Mouse (Mus musculus) adrenal gland, adult 2 months (tissue): ENCODE measurements around the gene Ngfr. TPM values are rescaled to one million over a fixed set of nuclear protein-coding genes. Genes with fewer than 3 reads are reported as not detected.
A peak's percentile ranks its signal among the peaks of the same experiment; 100 is the strongest.

Experiments used
- DNase-seq: peaks from one replicate; pipeline ENCODE4 v3.0.0; 2021
- polyA plus RNA-seq: library from polyadenylated mRNA; depleted of rRNA; stranded (reverse); fragments of >200 nt; gene quantifications from 2 replicates; pipeline ENCODE4 v1.2.3, GENCODE M21; 2012
- total RNA-seq, 2 experiments: library from RNA; stranded (reverse); gene quantifications; 2 replicates each; pipeline ENCODE4 v1.2.3; 2021

The Ngfr gene
- total and polyA plus RNA-seq, 3 experiments: 2.6 to 8.0 (median 5.7) TPM

GRCm38 (mm10) chr11:95595438-95596149, 8.1 kb upstream of the Ngfr start:
- no peak for DNase-seq

GRCm38 (mm10) chr11:95594686-95595212, 7.2 kb upstream of the Ngfr start:
- DNase-seq: no peak

GRCm38 (mm10) chr11:95593501-95593900, 6.0 kb upstream of the Ngfr start:
- no peak for DNase-seq

GRCm38 (mm10) chr11:95592691-95593090, 5.2 kb upstream of the Ngfr start:
- DNase-seq: no peak

- no peak for DNase-seq
Measured at GRCm38 (mm10) chr11:95589195-95589594, 1.7 kb upstream of the Ngfr start.

- DNase-seq: no peak
Measured at GRCm38 (mm10) chr11:95586751-95587422, 648 bp downstream of the Ngfr start.

- peak; percentile 75 for DNase-seq
Measured at GRCm38 (mm10) chr11:95586184-95586583, 1.4 kb downstream of the Ngfr start.

- DNase-seq: no peak
Measured at GRCm38 (mm10) chr11:95585684-95586083, 1.9 kb downstream of the Ngfr start.

GRCm38 (mm10) chr11:95585281-95585680, 2.3 kb downstream of the Ngfr start:
- DNase-seq: peak; percentile 37

GRCm38 (mm10) chr11:95584651-95585050, 2.9 kb downstream of the Ngfr start:
- DNase-seq: no peak

GRCm38 (mm10) chr11:95583396-95583795, 4.1 kb downstream of the Ngfr start:
- no peak for DNase-seq

GRCm38 (mm10) chr11:95582193-95582592, 5.3 kb downstream of the Ngfr start:
- no peak for DNase-seq

- no peak for DNase-seq
Measured at GRCm38 (mm10) chr11:95579455-95579854, 8.1 kb downstream of the Ngfr start.

- no peak for DNase-seq
Measured at GRCm38 (mm10) chr11:95577776-95578446, 9.6 kb downstream of the Ngfr start.

GRCm38 (mm10) chr11:95576299-95576698, 11.2 kb downstream of the Ngfr start:
- DNase-seq: no peak

- no peak for DNase-seq
Measured at GRCm38 (mm10) chr11:95575791-95576190, 11.7 kb downstream of the Ngfr start.

- no peak for DNase-seq
Measured at GRCm38 (mm10) chr11:95574786-95575334, 12.7 kb downstream of the Ngfr start.

GRCm38 (mm10) chr11:95572227-95572626, 15.3 kb downstream of the Ngfr start:
- DNase-seq: no peak

- no peak for DNase-seq
Measured at GRCm38 (mm10) chr11:95571755-95572154, 15.8 kb downstream of the Ngfr start.

- DNase-seq: no peak
Measured at GRCm38 (mm10) chr11:95570827-95571619, 16.5 kb downstream of the Ngfr start.

- no peak for DNase-seq
Measured at GRCm38 (mm10) chr11:95569908-95570307, 17.6 kb downstream of the Ngfr start.
